Mouse (Mus musculus) urinary bladder, postnatal 4 days (tissue): Measurements from ENCODE around the gene Ttc7b.

ENCODE experiments used
- DNase-seq, 2 experiments: peaks; one replicate each; pipeline ENCODE4 v3.0.0; 2021 to 2022; ENCODE audit warnings: low spot score in 2 of 2

The Ttc7b gene

GRCm38 (mm10) chr12:100276607-100277533, 243.8 kb downstream of the Ttc7b start:
- peak; percentile 52 to 77 for DNase-seq

- peak; percentile 67 to 71 for DNase-seq
These were observed 244.8 kb downstream of the Ttc7b start for GRCm38 (mm10) chr12:100275850-100276249.

GRCm38 (mm10) chr12:100273033-100273432, 247.6 kb downstream of the Ttc7b start:
- no peak for DNase-seq

GRCm38 (mm10) chr12:100269967-100270662, 250.5 kb downstream of the Ttc7b start:
- no peak for DNase-seq

GRCm38 (mm10) chr12:100268011-100268410, 252.6 kb downstream of the Ttc7b start:
- DNase-seq: peak in 1 of 2 experiments; percentile 37

GRCm38 (mm10) chr12:100265546-100266309, 254.9 kb downstream of the Ttc7b start:
- DNase-seq: no peak

GRCm38 (mm10) chr12:100264941-100265340, 255.7 kb downstream of the Ttc7b start:
- DNase-seq: no peak

- no peak for DNase-seq
These were observed 257.8 kb downstream of the Ttc7b start for GRCm38 (mm10) chr12:100262846-100263245.

GRCm38 (mm10) chr12:100261761-100262160, 258.9 kb downstream of the Ttc7b start:
- DNase-seq: no peak

GRCm38 (mm10) chr12:100260151-100260550, 260.5 kb downstream of the Ttc7b start:
- DNase-seq: no peak

GRCm38 (mm10) chr12:100257779-100258178, 262.8 kb downstream of the Ttc7b start:
- no peak for DNase-seq

- DNase-seq: no peak
These were observed 265.1 kb downstream of the Ttc7b start for GRCm38 (mm10) chr12:100255441-100255949.

- no peak for DNase-seq
These were observed 266.2 kb downstream of the Ttc7b start for GRCm38 (mm10) chr12:100254471-100254870.
